Mouse (Mus musculus): ENCODE data around the gene Ugt2a1.

- TF ChIP-seq CTCF (IDR thresholded peaks at IDR 0.05; ENCODE audit: low read depth) (no peak), EP300 (IDR thresholded peaks at IDR 0.05; ENCODE audit: low read depth) (no peak)
These were observed 65.0 kb downstream of the Ugt2a1 start for GRCm38 (mm10) chr5:87425676-87426075.
